Mouse (Mus musculus) left cerebral cortex, adult 8-10 months (tissue): ENCODE measurements around the gene Krt84. TPM values are rescaled to one million over a fixed set of nuclear protein-coding genes. Genes with fewer than 3 reads are reported as not detected.

Experiments used
- DNase-seq, 2 experiments: peaks; one replicate each; pipeline ENCODE4 v3.0.0; 2022; ENCODE audit warnings: low spot score in 2 of 2
- microRNA-seq, 2 experiments: library from miRNA; unstranded; fragments of <30 nt; microRNA quantifications; one replicate each; pipeline ENCODE4 v1.2.0; 2022
- total RNA-seq, 4 experiments: library from RNA; stranded (reverse); gene quantifications; 2 replicates each; pipeline ENCODE4 v1.2.4; 2022

Gene Krt84
- total RNA-seq, 4 experiments from 2014 or later, result not detected

- no peak for DNase-seq
Measured at GRCm38 (mm10) chr15:101497181-101497580, 35.4 kb downstream of the Krt84 start.

DNA sequence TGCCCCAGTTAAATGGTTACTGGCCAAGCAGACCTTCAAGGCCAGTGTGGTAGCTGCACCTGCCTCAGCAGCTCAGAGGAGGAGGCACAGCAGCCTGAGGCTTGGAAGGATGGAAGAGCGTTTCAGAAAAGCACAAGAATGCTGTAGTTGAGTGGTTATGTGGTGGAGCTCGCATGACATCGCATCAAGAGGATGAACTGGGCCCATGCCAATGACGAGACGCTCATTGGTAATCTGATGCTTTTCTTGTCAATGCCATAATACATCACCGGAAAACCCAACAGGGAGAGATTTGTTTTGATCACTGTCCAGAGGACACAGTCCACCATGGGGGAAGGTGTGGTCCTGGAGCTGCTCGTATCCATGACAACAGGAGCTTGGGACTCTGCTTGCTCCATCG lies 37.4 kb downstream of the Krt84 start:
- no peak for DNase-seq

- DNase-seq, result no peak
Measured at GRCm38 (mm10) chr15:101494203-101494602, 38.4 kb downstream of the Krt84 start.

GRCm38 (mm10) chr15:101493713-101494112 lies 38.9 kb downstream of the Krt84 start:
- no peak for DNase-seq

- DNase-seq, result no peak
Measured at GRCm38 (mm10) chr15:101492718-101493117, 39.9 kb downstream of the Krt84 start.

GRCm38 (mm10) chr15:101491431-101491830 lies 41.2 kb downstream of the Krt84 start, which contains the start of gene Krt83:
Gene Krt83 (minus strand): TSS chr15:101491512.
- DNase-seq, result no peak

GRCm38 (mm10) chr15:101485911-101486635 lies 46.5 kb downstream of the Krt84 start:
- DNase-seq, result peak in 1 of 2 experiments; percentile 23

GRCm38 (mm10) chr15:101484939-101485338 lies 47.7 kb downstream of the Krt84 start:
- no peak for DNase-seq

GRCm38 (mm10) chr15:101483646-101484045 lies 49.0 kb downstream of the Krt84 start:
- no peak for DNase-seq

DNA sequence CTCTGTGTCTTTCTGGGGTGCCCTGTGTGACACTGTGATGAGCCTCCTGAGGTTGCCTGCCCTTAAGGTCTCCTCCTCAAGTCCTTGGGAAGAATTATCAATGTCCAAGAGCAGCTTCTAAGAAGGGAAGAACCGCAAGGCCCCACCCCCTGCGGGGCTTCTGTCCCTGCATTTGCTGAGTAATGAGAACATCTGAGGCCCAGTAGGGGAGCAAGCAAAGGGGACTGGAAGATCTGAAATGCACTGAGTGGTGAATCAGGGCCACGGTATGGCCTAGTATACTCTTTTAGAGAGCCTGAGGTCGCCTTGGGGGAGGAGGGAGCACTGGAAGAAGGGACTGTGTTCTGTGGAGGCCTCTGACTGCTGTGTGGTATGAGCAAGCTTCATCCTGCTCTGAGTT lies 50.6 kb downstream of the Krt84 start:
- no peak for DNase-seq

- DNase-seq, result no peak
Measured at GRCm38 (mm10) chr15:101479666-101480060, 53.0 kb downstream of the Krt84 start.

DNA sequence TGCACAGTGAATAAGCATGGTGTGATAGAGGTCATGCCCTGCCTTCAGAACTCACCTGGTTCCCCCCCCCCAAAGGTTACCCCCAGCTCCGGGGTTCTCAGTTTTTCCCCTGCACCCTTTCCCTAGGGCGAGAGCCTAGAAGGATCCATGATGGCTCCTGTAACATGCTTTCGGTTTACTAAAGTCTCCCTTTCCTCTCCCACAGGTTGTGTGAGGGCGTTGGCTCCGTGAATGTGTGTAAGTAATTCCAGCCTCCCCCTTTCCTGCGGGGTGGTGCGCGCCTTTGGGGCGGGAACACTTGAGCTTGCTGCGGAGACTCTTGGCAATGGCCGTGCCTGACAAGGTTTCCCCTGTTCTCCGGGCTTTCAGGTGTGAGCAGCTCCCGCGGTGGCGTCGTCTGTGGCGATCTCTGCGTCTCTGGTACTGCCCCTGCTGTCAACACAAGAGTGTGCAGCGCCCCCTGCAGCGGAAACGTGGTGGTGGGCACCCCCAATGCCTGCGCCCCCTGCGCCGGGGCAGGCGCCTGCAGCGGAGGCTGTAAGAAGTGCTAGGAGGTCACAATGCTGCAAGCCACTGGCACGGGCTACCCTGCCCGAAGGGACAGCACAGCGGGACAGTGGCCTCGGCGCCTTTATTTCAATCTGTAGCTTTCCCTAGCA lies 53.5 kb downstream of the Krt84 start:
- peak; percentile 25 for DNase-seq

Small RNAs within 50 kb of the gene (microRNA-seq; reads per million reads assigned to microRNA genes)
- gene Gm44393, result 0 reads per million in 2 experiments
- gene Gm44460, result 0 reads per million in 2 experiments

Other genes with a start within 250 kb of the Krt84 start
- 10 to 100 TPM; 35.9 to 39.3 (median 37.6) TPM for gene Atg101, start 248.5 kb downstream of the Krt84 start, total RNA-seq
- under 1 TPM in 3 of 4 experiments, not detected in 1; 0.18 to 0.91 (median 0.84) TPM for gene 6030408B16Rik, start 239.6 kb downstream of the Krt84 start, total RNA-seq
- gene Krt80, start 162.7 kb downstream of the Krt84 start, total RNA-seq, result 1 to 10 TPM; 3.4 to 5.1 (median 4.2) TPM
- gene Krt7, start 121.8 kb downstream of the Krt84 start, total RNA-seq, result under 1 TPM in 3 of 4 experiments, not detected in 1; 0.15 to 0.65 (median 0.19) TPM
- gene Krt87, start 94.0 kb downstream of the Krt84 start, total RNA-seq, result under 1 TPM in 1 of 4 experiments, not detected in 3; 0.21 TPM
- not detected for gene Krt88, start 85.1 kb downstream of the Krt84 start, total RNA-seq
- gene Krt81, start 69.1 kb downstream of the Krt84 start, total RNA-seq, result not detected
- not detected for gene Krt86, start 59.3 kb downstream of the Krt84 start, total RNA-seq
- not detected for gene Krt83, start 41.3 kb downstream of the Krt84 start, total RNA-seq
- not detected for gene Gm49425, start 15.6 kb downstream of the Krt84 start, total RNA-seq
- not detected for gene Krt82, start 17.8 kb upstream of the Krt84 start, total RNA-seq
- not detected for gene Krt90, start 30.1 kb upstream of the Krt84 start, total RNA-seq
- not detected for gene Krt75, start 41.1 kb upstream of the Krt84 start, total RNA-seq
- gene Gm5414, start 95.4 kb upstream of the Krt84 start, total RNA-seq, result not detected
- not detected for gene Gm5478, start 114.6 kb upstream of the Krt84 start, total RNA-seq
- not detected for gene Krt6b, start 147.5 kb upstream of the Krt84 start, total RNA-seq
- not detected for gene Krt6a, start 161.5 kb upstream of the Krt84 start, total RNA-seq
- gene Krt5, start 180.1 kb upstream of the Krt84 start, total RNA-seq, result not detected
- not detected for gene Krt71, start 210.3 kb upstream of the Krt84 start, total RNA-seq